Mouse (Mus musculus): ENCODE results near the gene Ugt1a1. TPM values are rescaled to one million over a fixed set of nuclear protein-coding genes. Genes with fewer than 3 reads are reported as not detected.
"Not testable (repeated sequence)": the region's sequence is repeated elsewhere in the genome, so short reads cannot be mapped to it uniquely, and the experiment has no call there.

Ugt1a1 gene
- total RNA-seq, 2 experiments from 2014 or later = 1.5 to 43.6 TPM

DNA sequence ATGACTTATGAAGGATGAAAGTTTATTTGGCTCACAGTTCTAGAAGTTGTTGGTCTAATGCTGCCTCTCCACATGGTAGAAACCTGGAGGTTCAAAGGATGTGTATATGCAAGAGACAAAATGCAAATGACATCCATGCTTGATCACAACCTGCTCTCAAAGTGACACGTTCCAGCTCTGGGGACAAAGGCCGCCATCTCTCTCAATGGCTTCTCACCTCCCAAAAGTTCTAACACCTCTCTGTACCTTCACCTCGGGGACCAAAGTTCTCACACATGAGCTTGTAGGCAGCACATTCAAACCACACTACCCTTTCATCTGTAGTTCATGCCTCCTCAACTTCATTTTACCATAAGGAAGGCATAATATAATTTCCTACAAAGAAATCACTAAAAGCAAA lies 5.8 kb downstream of the Ugt1a1 start:
- DNase-seq (ENCODE audit: low spot score in 2 of 2) = no peak

DNA sequence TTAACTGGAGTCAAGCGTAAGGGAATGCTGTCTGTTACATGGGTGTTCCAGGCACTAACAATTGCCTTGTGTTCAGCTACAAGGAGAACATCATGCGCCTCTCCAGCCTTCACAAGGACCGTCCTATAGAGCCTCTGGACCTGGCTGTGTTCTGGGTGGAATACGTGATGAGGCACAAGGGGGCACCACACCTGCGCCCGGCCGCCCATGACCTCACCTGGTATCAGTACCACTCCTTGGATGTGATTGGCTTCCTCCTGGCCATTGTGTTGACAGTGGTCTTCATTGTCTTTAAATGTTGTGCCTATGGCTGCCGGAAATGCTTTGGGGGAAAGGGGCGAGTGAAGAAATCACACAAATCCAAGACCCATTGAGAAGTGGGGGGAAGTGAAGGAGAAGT lies 6.3 kb downstream of the Ugt1a1 start:
- no peak for DNase-seq (ENCODE audit: low spot score in 2 of 2)

DNA sequence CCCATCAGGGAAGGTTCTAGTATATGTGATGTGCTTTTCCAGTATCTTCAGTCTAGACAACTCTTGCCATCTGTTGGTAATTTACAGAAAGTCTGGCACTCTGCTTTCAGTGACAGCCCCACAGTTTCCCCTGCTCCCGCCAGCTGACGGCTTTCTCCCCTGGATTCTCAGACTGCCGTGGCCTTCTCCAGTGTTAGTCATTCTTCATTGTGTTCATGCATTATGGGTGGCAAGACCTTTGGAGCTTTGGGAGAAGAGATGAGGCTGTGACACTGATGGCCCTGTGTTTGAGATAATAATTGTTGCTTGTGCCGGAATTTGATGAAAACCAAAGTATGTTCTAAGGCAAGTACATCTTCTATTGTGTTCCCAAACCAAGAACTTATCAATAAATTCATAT lies 6.8 kb downstream of the Ugt1a1 start:
- DNase-seq (ENCODE audit: low spot score in 2 of 2) = no peak

DNA sequence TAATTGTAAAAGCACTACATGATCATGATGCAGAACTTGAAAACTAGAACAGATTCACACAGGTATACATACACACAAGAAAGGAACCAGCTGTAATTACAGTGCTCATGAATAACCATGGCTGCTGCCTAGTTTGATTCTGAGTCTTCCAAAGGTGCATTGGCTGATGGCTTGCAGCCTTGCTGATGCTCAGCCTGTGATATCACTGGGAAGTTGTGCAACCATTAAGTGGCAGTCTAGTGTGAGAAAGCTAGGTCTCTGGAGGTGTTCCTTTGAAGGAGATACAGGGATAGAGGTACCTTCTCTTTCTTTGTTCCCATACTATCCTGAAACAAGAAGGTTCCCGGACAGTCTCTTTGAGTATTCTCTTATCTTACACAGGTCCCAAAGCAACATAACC lies 7.3 kb downstream of the Ugt1a1 start:
- no peak for DNase-seq (ENCODE audit: low spot score in 2 of 2)

DNA sequence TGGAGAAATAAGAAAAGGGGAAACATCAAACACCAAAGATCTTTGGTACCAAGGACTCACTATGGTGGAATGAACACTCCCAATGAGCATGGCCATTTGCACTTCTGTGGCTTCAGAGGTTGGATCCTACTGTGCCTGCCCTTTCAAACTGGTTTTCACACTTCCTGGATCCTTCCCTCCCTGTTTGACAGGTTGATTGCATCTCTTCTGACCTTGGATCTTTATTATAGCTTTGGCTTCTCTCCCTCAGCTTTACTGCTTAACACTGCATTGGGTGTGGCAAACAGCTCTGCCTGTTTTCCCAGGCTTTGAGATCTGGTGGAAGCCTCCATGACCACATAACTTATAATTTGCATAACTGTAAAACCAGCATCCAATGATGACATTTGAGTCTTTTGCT lies 8.6 kb downstream of the Ugt1a1 start:
- DNase-seq (ENCODE audit: low spot score in 2 of 2) = no peak

DNA sequence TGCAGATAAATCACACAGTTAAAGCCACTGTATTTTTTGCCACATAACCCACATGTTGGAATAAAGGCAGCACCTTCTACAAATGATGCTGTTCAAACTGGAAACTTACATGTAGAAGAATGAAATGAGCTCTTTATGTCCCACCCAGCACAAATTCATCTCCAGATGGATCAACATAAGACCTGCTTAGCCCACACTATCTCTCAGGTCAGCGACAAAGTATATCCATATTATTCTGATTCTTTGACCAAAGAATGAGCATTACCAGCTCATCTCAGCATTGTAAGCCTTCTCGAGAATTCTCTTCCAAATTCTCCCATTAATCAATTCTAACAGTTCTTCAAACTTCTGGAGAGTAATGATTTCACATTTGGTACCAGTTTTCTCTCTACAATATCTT lies 10.5 kb downstream of the Ugt1a1 start:
- DNase-seq (ENCODE audit: low spot score in 2 of 2) = no peak

DNA sequence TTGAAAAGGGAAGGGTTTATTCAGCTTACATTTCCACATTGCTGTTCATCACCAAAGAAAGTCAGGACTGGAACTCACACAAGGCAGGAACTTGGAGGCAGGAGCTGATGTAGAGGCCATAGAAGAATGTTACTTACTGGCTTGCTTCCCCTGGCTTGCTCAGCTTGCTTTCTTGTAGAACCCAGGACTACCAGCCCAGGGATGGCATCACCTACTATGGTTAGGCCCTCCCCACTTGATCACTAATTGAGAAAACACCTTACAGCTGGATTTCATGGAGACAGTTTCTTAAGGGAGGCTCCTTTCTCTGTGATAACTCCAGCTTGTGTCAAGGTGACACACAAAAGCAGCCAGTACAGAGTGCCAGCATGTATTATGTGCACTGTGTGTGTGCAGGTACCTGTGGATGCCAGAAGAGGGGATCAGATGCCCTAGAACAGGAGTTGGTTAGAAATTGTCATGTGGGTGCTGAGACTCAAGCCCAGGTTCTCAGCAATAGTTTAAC lies 11.3 kb downstream of the Ugt1a1 start:
- DNase-seq (ENCODE audit: low spot score in 2 of 2) = not testable (repeated sequence)

DNA sequence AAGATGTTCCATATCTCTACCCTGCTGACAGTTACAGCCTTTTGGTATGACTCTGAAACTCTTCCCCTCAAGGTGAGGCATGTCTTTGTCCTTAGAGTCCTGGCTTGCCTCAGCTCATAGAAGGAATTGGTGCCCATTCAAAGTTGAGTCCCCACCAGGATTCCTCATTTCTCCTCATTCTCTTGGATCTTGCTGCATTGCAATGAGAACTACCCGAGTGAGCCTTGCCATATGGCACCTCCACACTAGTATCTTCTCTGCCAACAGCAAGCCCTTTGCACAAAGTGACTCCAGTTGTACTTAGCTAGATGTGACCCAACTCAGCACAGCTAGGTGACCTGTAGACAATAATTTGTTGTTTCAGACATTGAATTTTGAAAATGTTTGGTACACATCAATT lies 11.8 kb downstream of the Ugt1a1 start:
- no peak for DNase-seq (ENCODE audit: low spot score in 2 of 2)

DNA sequence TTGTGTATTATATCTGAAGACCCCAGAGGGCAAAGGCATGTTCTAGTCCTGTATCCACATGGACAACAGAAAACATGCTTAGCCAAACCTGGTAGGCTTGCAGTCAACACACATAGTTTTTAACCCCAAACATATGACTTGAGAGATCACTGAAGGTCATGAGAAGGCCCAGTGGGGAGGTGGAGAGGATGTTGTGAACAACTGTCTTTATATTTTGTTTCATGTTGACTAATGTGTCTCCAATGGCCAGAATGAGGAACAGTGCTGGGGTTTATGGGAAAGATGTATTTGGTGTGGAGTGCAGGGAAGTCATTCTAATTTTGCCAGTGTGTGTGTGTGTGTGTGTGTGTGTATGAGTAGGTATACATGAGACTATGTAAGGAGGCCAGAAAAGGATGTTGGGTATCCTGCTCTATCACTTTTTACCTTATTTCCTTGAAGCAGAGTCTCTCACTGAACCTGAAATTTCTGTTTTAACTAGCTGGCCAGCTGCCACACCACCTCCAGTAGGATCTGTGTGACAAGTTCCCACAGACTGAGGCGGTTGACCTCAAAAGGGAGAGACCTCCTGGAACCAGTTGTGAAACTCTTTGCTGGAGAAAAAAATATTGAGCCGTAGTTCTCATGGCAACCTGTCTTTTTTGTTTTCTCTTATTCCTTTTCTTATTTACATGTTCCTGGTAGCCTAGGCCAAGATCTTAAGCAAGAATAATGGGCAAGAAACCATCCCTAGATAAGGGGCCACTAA lies 12.4 kb downstream of the Ugt1a1 start:
- DNase-seq (ENCODE audit: low spot score in 2 of 2) = no peak

DNA sequence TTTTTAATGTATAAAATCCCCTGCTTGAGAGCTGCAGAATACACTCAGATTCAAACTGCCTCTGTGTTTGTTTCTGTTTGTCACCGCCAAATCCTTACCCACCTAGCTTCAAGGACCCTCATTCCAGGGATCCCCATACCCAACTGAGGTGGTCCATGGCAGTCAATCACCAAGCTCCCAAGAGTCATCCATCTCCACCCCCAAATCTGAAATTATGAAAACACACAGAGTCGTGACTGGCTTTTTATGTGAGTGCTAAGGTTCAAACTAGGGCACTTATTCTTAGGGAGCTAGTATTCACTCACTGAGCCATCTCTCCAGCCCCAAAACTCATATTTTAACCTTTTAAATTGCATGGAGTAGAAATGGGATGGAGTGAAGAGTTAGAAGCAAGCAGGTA lies 13.5 kb downstream of the Ugt1a1 start:
- DNase-seq (ENCODE audit: low spot score in 2 of 2) = not testable (repeated sequence)

DNA sequence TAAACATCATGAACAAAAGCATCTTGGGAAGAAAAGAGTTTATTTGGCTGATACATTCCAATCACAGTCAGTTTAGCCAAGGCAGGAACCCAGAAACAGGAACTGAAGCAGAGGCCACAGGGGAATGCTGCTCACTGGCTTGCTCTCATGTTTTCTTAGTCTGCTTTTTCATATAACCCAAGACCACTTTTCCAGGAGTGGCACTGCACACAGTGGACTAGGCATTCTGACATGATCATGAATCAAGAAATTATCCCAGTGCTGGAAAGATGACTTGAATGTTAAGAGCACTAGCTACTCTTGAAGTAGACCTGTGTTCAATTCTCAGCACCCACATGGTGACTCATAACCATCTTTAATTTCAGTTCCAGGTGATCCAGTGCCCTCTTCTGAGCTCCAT lies 14.0 kb downstream of the Ugt1a1 start:
- DNase-seq (ENCODE audit: low spot score in 2 of 2) = no peak

DNA sequence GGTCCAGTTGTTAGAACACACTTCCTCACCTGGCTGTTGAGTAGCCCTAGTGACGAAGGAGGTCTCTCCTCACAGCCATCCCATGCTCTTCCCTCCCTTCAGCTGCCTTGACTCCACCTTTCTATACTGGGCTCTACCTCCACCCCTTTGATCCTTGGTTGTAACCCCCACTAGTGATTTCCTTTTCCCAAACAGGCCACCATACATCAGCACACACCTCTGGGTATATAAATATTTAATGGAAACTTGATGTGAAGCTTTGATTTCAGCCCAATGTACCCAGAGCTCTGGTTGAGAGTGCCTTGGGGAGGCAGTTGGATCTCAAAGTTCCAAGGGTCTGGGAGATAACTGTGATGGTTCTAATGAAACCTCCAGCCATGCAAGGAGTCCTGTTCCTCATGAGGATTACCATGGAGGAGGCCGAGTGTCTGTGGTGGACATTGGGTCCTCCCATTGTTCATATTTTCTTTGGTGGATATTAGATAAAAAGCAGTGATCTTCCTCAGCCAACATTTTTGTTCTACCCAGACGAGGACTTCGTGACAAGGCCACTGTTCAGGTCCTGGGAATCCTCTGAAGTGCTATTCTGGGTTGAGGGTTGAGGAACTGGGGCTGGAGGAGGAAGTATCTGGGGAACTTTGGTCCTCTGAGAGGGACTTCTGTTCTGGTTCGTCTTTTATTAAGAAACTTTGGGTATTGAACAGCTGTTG lies 15.1 kb downstream of the Ugt1a1 start, which contains the start of gene Mroh2a:
TSS of gene Mroh2a (plus strand) at position 317 of the 710 bp plus-strand sequence.
- peak in 1 of 2 experiments; percentile 5 for DNase-seq (ENCODE audit: low spot score in 2 of 2)

DNA sequence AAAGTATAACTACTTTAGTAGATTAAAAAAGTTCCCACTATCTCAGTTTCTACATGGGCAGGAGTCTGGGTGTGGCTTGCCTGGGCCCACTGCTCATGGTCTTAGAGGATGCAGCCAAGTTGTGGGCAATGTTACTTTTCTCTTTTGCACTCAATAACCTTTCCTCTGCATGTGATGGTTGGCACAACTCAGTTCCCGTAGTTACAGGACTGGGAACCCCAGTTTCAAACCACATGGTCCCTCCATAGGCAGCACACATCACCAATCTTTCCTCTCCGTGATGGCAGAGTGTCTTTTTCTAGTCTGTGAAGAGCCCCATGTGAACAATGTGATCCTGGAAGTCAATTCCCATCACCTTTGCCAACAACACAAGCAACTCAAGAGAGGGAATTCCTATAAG lies 15.7 kb downstream of the Ugt1a1 start:
- no peak for DNase-seq (ENCODE audit: low spot score in 2 of 2)

DNA sequence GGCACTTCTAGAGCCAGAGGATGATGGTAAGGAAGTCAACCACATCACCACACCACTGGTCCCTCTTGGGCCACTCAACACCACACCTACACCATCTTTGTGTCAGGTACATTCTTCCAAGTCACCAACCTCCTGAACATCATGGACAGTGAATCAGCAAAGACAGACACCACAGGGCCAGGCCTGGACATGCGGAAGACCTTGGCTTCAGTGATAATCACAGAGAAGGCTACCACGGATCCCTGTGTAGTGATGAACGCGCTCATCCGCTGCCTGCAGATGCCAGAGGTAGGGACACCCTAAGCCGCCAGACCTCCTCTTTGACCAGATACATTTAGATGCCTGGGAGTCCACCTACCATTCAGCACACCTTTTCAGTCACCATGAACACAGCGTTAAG lies 16.4 kb downstream of the Ugt1a1 start:
- peak in 1 of 2 experiments; percentile 8 for DNase-seq (ENCODE audit: low spot score in 2 of 2)

DNA sequence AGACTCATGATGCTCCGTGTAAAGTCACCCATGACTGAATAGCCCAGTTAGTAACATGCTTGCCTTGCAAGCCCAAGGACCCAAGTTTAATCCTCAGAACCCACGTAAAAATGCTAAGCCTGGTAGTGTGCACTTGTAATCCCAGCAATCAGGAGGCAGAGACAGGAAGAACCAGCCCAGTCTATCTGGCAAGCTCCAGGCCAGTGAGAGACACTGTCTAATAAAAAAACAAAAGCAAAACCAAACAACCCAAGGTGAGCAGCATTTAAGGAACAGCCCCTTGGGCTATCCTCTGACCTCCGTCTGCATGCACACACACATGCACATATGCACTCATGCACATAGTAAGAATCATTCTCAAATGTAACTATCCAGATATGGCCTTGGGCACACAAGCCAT lies 17.8 kb downstream of the Ugt1a1 start:
- peak in 1 of 2 experiments; percentile 3 for DNase-seq (ENCODE audit: low spot score in 2 of 2)

DNA sequence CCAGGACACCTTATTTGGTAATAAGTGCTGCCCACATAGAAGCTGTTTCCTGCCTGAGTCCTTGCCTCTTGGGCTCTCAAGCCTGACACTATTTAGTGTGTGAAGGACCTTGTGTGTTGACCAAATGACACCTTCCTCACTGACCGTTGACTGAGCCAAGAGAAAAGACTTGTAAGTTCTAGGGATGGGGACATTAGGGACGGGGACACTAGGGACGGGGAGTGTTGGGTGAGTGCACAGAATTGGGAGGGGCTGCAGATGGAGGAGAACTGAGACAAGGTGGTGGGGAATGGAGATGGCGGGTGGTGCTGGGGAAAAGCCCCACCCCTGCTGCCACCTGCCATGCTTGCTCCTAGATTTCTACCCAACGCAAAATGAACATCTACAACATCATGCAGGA lies 18.2 kb downstream of the Ugt1a1 start:
- DNase-seq (ENCODE audit: low spot score in 2 of 2) = peak in 1 of 2 experiments; percentile 18

DNA sequence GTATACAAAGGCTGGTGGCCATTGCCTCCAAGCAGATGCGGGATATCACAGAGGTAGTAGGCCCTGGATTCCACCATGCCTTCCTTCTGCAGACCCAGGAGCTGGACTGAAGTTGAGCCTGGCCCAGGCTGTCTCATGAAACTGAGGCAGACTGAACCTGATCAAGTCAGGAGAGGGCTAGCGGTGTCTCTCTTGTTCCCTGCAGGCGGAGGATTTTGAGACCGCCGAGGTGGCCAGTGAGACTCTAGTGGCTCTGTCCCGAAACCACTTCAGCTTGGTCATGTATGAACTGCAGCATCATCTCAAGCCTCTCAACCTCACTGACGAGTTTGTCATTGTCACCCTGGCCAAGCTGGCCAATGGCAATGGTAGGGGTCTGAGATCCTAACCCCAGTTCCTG lies 18.7 kb downstream of the Ugt1a1 start:
- peak in 1 of 2 experiments; percentile 8 for DNase-seq (ENCODE audit: low spot score in 2 of 2)

DNA sequence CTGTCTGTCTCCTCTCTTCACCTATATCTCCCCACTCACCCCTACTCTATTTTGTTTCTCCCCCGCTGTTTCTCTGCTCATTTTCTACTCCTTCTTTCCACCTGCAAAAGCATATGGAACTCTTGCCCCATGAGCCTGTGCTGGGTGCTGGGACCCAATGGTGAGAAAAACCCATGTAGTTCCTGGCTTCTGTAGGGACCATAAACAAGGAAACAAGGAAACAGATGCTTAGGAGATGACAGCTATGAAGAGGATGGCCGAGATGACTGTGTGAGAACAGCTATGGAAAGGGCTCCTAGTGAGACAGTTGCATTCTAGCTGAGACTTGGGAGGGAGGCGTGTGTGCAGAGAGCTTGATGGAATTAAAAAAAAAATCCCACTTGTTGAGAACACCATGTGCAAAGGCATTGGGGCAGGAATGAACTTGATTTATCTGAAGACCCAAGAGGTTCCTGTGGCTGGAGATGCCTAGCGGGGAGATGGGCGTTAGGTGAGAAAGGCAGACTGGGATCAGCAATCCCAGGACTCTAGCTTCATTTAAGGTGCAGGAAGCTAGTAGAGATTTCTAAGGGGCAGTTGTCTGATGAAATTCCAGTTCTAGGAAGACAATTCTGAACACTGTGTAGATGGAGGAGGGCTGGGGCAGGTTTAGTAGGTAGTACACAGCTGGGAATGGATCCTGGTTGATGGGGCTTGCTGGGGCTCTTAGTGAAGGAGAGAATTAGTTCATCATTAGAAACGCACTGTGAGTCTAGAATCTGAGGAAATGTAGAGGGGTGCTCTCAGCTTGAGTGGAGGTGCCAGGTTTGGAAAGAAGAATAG lies 19.4 kb downstream of the Ugt1a1 start:
- DNase-seq (ENCODE audit: low spot score in 2 of 2) = no peak

DNA sequence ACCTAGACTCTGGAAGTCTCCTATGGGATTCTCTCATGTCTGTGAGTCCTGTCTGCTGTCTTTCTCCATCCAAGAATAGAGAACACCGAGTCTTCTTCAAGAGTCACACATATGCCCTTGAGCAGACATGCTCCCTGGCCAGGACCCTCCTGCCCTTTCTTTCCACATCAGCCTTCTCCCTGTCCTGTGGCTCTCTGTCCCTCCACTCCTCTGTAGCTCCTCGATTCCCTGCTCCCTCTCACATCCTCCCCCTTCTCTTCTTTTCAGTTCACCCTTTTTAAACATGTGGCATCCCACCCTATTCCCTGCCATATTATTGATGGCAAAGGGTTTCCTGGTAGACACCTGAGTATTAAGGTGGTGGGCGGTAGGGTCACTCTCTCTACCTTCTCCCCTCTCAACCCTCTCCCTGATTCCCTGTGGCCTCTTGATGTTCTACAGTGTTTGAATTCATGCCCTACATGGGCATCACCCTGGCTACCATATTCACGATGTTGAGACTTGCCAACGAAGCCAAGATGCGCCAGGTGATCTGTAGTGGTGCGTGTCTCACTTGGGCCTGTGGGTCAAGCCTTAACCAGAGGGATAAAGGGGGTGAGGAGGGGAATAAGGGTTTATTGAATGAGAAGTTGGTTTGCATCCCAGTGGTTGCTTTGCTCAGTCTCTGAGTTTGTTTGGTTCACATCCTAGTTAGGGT lies 20.2 kb downstream of the Ugt1a1 start:
- peak in 1 of 2 experiments; percentile 22 for DNase-seq (ENCODE audit: low spot score in 2 of 2)

DNA sequence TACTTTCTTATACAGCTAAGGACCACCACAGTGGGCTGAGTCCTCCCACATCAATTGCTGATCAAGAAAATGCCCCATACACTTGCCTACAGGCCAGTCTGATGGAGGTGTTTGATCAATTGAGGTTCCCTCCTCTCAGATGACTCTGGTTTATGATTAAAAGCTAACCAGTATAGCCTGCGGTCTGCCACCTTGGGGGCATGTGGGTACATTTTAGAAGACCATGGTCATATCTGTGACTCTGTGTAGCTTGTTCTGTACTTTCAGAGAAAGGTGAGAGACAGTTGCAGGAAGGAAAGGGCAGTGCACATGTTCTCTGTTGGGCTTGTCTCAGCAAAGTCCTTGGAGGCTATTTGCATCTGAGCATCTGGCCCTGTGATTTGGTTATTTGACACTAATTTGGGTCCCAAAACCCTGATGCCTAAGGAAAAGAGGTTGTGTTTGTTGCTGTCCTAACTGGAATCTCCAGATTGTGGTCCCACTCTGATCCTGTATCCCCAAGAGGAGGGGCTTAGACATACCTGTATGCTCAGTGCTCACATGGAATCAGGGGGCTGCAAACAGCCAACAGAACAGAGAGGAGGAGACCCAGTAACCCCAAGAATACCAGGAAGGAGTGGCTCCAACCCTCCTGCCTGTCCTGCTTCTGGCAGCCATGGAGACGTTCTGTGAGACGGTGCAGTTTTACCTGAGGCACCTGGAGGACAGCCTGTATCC lies 21.1 kb downstream of the Ugt1a1 start:
- DNase-seq (ENCODE audit: low spot score in 2 of 2) = no peak
